Mouse (Mus musculus): ENCODE data around the gene Casq2. TPM values are rescaled to one million over a fixed set of nuclear protein-coding genes. Genes with fewer than 3 reads are reported as not detected.
A peak's percentile ranks its signal among the peaks of the same experiment; 100 is the strongest.

Gene Casq2
- polyA plus RNA-seq, 1 experiment from 2014 or later, result 0.66 TPM

GRCm38 (mm10) chr3:102131627-102132324 lies 45.6 kb downstream of the Casq2 start:
- H3K4me2 ChIP-seq (ENCODE audit: low read length), result no peak overlapping the region
- H3K4me3 ChIP-seq (ENCODE audit: low read depth, low read length), result no peak overlapping the region
- H3K9ac ChIP-seq (ENCODE audit: low read length), result no peak overlapping the region
- 92% methylated on average over 9 of the region's 9 CpGs for WGBS
- peaks cover 14% of the 10 kb centered on the region for H3K4me1 ChIP-seq (replicated peaks; ENCODE audit: control insufficient read depth, insufficient read depth, low read length)
- no peak for ATAC-seq (replicated peaks; ENCODE audit: low FRiP score, low TSS enrichment, low read depth)
- no peak overlapping the region for H3K27ac ChIP-seq (ENCODE audit: low read depth)
- no peak for DNase-seq (ENCODE audit: low spot score)
- H3K9me3 ChIP-seq (ENCODE audit: control insufficient read depth, low read length), result no peaks in the 10 kb centered on the region
- no peaks in the 10 kb centered on the region for H3K36me3 ChIP-seq (ENCODE audit: control insufficient read depth, insufficient read depth, low read length)
- H3K27me3 ChIP-seq (replicated peaks; ENCODE audit: control insufficient read depth, insufficient read depth, low read length), result no peaks in the 10 kb centered on the region

- no peak overlapping the region for H3K4me3 ChIP-seq (ENCODE audit: low read depth, low read length)
- H3K27me3 ChIP-seq (replicated peaks; ENCODE audit: control insufficient read depth, insufficient read depth, low read length), result no peaks in the 10 kb centered on the region
- no peaks in the 10 kb centered on the region for H3K9me3 ChIP-seq (ENCODE audit: control insufficient read depth, low read length)
- no peak overlapping the region for H3K9ac ChIP-seq (ENCODE audit: low read length)
- peak; percentile 82 for ATAC-seq (replicated peaks; ENCODE audit: low FRiP score, low TSS enrichment, low read depth)
- peaks cover 15% of the 10 kb centered on the region for H3K4me1 ChIP-seq (replicated peaks; ENCODE audit: control insufficient read depth, insufficient read depth, low read length)
- no peaks in the 10 kb centered on the region for H3K36me3 ChIP-seq (ENCODE audit: control insufficient read depth, insufficient read depth, low read length)
- 24% methylated on average over 10 of the region's 10 CpGs for WGBS
- H3K4me2 ChIP-seq (ENCODE audit: low read length), result no peak overlapping the region
- DNase-seq (ENCODE audit: low spot score), result peak; percentile 66
- H3K27ac ChIP-seq (ENCODE audit: low read depth), result peak overlapping the region; percentile 48
These were observed 49.3 kb downstream of the Casq2 start for GRCm38 (mm10) chr3:102135389-102136113.

- Histone ChIP-seq H3K36me3 (ENCODE audit: control insufficient read depth, insufficient read depth, low read length) (no peaks in the 10 kb centered on the region), H3K4me3 (ENCODE audit: low read depth, low read length) (no peak overlapping the region), H3K9me3 (ENCODE audit: control insufficient read depth, low read length) (no peaks in the 10 kb centered on the region), H3K4me2 (ENCODE audit: low read length) (no peak overlapping the region), H3K27ac (ENCODE audit: low read depth) (no peak overlapping the region), H3K9ac (ENCODE audit: low read length) (no peak overlapping the region), H3K4me1 (replicated peaks; ENCODE audit: control insufficient read depth, insufficient read depth, low read length) (peaks cover 15% of the 10 kb centered on the region), H3K27me3 (replicated peaks; ENCODE audit: control insufficient read depth, insufficient read depth, low read length) (no peaks in the 10 kb centered on the region)
- ATAC-seq (replicated peaks; ENCODE audit: low FRiP score, low TSS enrichment, low read depth) (no peak), DNase-seq (ENCODE audit: low spot score) (no peak)
- 69% methylated on average over 10 of the region's 10 CpGs for WGBS
These were observed 50.9 kb downstream of the Casq2 start for GRCm38 (mm10) chr3:102137158-102137557.

- H3K36me3 ChIP-seq (ENCODE audit: control insufficient read depth, insufficient read depth, low read length), result no peaks in the 10 kb centered on the region
- peaks cover 15% of the 10 kb centered on the region for H3K4me1 ChIP-seq (replicated peaks; ENCODE audit: control insufficient read depth, insufficient read depth, low read length)
- no peak overlapping the region for H3K27ac ChIP-seq (ENCODE audit: low read depth)
- no peak overlapping the region for H3K4me3 ChIP-seq (ENCODE audit: low read depth, low read length)
- 81% methylated on average over 6 of the region's 6 CpGs for WGBS
- no peak overlapping the region for H3K9ac ChIP-seq (ENCODE audit: low read length)
- no peaks in the 10 kb centered on the region for H3K27me3 ChIP-seq (replicated peaks; ENCODE audit: control insufficient read depth, insufficient read depth, low read length)
- no peak overlapping the region for H3K4me2 ChIP-seq (ENCODE audit: low read length)
- DNase-seq (ENCODE audit: low spot score) (no peak), ATAC-seq (replicated peaks; ENCODE audit: low FRiP score, low TSS enrichment, low read depth) (no peak)
- no peaks in the 10 kb centered on the region for H3K9me3 ChIP-seq (ENCODE audit: control insufficient read depth, low read length)
These were observed 52.7 kb downstream of the Casq2 start for GRCm38 (mm10) chr3:102138899-102139298.

- no peaks in the 10 kb centered on the region for H3K9me3 ChIP-seq (ENCODE audit: control insufficient read depth, low read length)
- peaks cover 11% of the 10 kb centered on the region for H3K4me1 ChIP-seq (replicated peaks; ENCODE audit: control insufficient read depth, insufficient read depth, low read length)
- ATAC-seq (replicated peaks; ENCODE audit: low FRiP score, low TSS enrichment, low read depth) (no peak), DNase-seq (ENCODE audit: low spot score) (no peak)
- H3K27ac ChIP-seq (ENCODE audit: low read depth), result no peak overlapping the region
- no peak overlapping the region for H3K4me2 ChIP-seq (ENCODE audit: low read length)
- H3K36me3 ChIP-seq (ENCODE audit: control insufficient read depth, insufficient read depth, low read length), result no peaks in the 10 kb centered on the region
- H3K9ac ChIP-seq (ENCODE audit: low read length), result no peak overlapping the region
- no peaks in the 10 kb centered on the region for H3K27me3 ChIP-seq (replicated peaks; ENCODE audit: control insufficient read depth, insufficient read depth, low read length)
- 77% methylated on average over 6 of the region's 6 CpGs for WGBS
- H3K4me3 ChIP-seq (ENCODE audit: low read depth, low read length), result no peak overlapping the region
These were observed 54.4 kb downstream of the Casq2 start for GRCm38 (mm10) chr3:102140606-102141005.

GRCm38 (mm10) chr3:102141451-102141850 lies 55.2 kb downstream of the Casq2 start:
- Histone ChIP-seq H3K9me3 (ENCODE audit: control insufficient read depth, low read length) (no peaks in the 10 kb centered on the region), H3K4me3 (ENCODE audit: low read depth, low read length) (no peak overlapping the region), H3K9ac (ENCODE audit: low read length) (no peak overlapping the region), H3K4me2 (ENCODE audit: low read length) (no peak overlapping the region), H3K27ac (ENCODE audit: low read depth) (no peak overlapping the region), H3K36me3 (ENCODE audit: control insufficient read depth, insufficient read depth, low read length) (no peaks in the 10 kb centered on the region), H3K27me3 (replicated peaks; ENCODE audit: control insufficient read depth, insufficient read depth, low read length) (no peaks in the 10 kb centered on the region), H3K4me1 (replicated peaks; ENCODE audit: control insufficient read depth, insufficient read depth, low read length) (peaks cover 4% of the 10 kb centered on the region; the same call in 1 of the 2 replicates)
- WGBS, result 72% methylated on average over 2 of the region's 2 CpGs
- DNase-seq (ENCODE audit: low spot score) (no peak), ATAC-seq (replicated peaks; ENCODE audit: low FRiP score, low TSS enrichment, low read depth) (no peak)

- DNase-seq (ENCODE audit: low spot score) (no peak), ATAC-seq (replicated peaks; ENCODE audit: low FRiP score, low TSS enrichment, low read depth) (no peak)
- Histone ChIP-seq H3K9ac (ENCODE audit: low read length) (no peak overlapping the region), H3K4me1 (replicated peaks; ENCODE audit: control insufficient read depth, insufficient read depth, low read length) (peaks cover under 1% of the 10 kb centered on the region; the same call in 1 of the 2 replicates), H3K4me3 (ENCODE audit: low read depth, low read length) (no peak overlapping the region), H3K36me3 (ENCODE audit: control insufficient read depth, insufficient read depth, low read length) (no peaks in the 10 kb centered on the region), H3K9me3 (ENCODE audit: control insufficient read depth, low read length) (no peaks in the 10 kb centered on the region), H3K27me3 (replicated peaks; ENCODE audit: control insufficient read depth, insufficient read depth, low read length) (no peaks in the 10 kb centered on the region), H3K4me2 (ENCODE audit: low read length) (no peak overlapping the region), H3K27ac (ENCODE audit: low read depth) (no peak overlapping the region)
- 72% methylated on average over 6 of the region's 6 CpGs for WGBS
These were observed 55.7 kb downstream of the Casq2 start for GRCm38 (mm10) chr3:102141893-102142292.

- no peaks in the 10 kb centered on the region for H3K27me3 ChIP-seq (replicated peaks; ENCODE audit: control insufficient read depth, insufficient read depth, low read length)
- WGBS, result 92% methylated on average over 4 of the region's 4 CpGs
- no peaks in the 10 kb centered on the region for H3K4me1 ChIP-seq (replicated peaks; ENCODE audit: control insufficient read depth, insufficient read depth, low read length)
- H3K4me2 ChIP-seq (ENCODE audit: low read length), result no peak overlapping the region
- ATAC-seq (replicated peaks; ENCODE audit: low FRiP score, low TSS enrichment, low read depth) (no peak), DNase-seq (ENCODE audit: low spot score) (no peak)
- H3K4me3 ChIP-seq (ENCODE audit: low read depth, low read length), result no peak overlapping the region
- no peaks in the 10 kb centered on the region for H3K36me3 ChIP-seq (ENCODE audit: control insufficient read depth, insufficient read depth, low read length)
- no peaks in the 10 kb centered on the region for H3K9me3 ChIP-seq (ENCODE audit: control insufficient read depth, low read length)
- H3K9ac ChIP-seq (ENCODE audit: low read length), result no peak overlapping the region
- H3K27ac ChIP-seq (ENCODE audit: low read depth), result no peak overlapping the region
These were observed 56.7 kb downstream of the Casq2 start for GRCm38 (mm10) chr3:102142947-102143346.
